Mouse (Mus musculus) cortical plate, adult 2 months (tissue): Measurements from ENCODE around the gene Fgfr2. TPM values are rescaled to one million over a fixed set of nuclear protein-coding genes. Genes with fewer than 3 reads are reported as not detected.

ENCODE experiments used
- H3K27ac ChIP-seq: fragments of 200-500 bp; 2 replicates; pipeline ENCODE4 v1.5.1; 2012; ENCODE audit warnings: low read length, control low read depth, inconsistent platforms; ENCODE audit not compliant: insufficient read depth
- H3K4me1 ChIP-seq: fragments of 200-500 bp; 2 replicates; pipeline ENCODE4 v1.6.1; 2011; ENCODE audit warnings: low read length; ENCODE audit not compliant: control insufficient read depth, insufficient read depth
- H3K4me3 ChIP-seq: fragments of 200-500 bp; 2 replicates; pipeline ENCODE4 v1.5.1; 2011; ENCODE audit warnings: mild to moderate bottlenecking, low read length, control low read depth; ENCODE audit not compliant: insufficient read depth
- CTCF ChIP-seq: fragments of 200-500 bp; IDR thresholded peaks from 2 replicates; pipeline ENCODE4 v1.5.1; 2011; ENCODE audit warnings: mild to moderate bottlenecking, control low read depth, low read length; ENCODE audit not compliant: insufficient read depth; ENCODE audit errors: extremely low read depth
- POLR2A ChIP-seq: fragments of 200-500 bp; IDR thresholded peaks from 2 replicates; pipeline ENCODE4 v1.6.1; 2011; ENCODE audit warnings: mild to moderate bottlenecking, low read length, control low read depth; ENCODE audit not compliant: insufficient read depth; ENCODE audit errors: extremely low read depth
- polyA plus RNA-seq: library from polyadenylated mRNA; depleted of rRNA; stranded (reverse); fragments of >200 nt; gene quantifications from 2 replicates; pipeline ENCODE4 v1.2.3, GENCODE M21; 2012

Gene Fgfr2
- polyA plus RNA-seq, 1 experiment = 50.4 TPM

DNA sequence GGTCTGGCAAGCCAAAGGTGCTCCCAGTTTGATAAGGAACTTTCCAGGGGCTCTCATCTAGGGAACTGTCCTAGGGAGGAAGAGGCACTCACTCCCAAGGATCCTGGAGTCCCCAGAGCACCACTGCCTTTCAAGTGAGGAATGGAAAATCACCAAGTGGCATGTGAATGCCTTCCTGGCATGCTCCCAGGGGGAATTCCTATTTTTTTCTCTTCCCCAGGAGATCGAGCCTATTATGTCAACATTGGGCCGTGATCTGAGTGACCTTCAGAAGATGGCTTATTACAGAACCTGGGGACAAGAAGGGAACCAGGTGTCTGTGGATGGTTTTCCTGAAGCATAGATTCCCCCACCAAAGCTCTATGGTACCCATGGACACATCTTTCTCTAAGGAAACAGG is 371.4 kb downstream of the Fgfr2 start:
- TF ChIP-seq CTCF (no peak), POLR2A (no peak)
- Histone ChIP-seq H3K4me1 (peaks cover 13% of the 10 kb centered on the region), H3K27ac (no peak overlapping the region), H3K4me3 (no peak overlapping the region)

- TF ChIP-seq CTCF = no peak
- no peak for TF ChIP-seq POLR2A
- peaks cover 7% of the 10 kb centered on the region; the same call in 1 of the 2 replicates for H3K4me1 ChIP-seq
- H3K4me3 ChIP-seq = no peak overlapping the region
- H3K27ac ChIP-seq = no peak overlapping the region
These were observed 373.6 kb downstream of the Fgfr2 start for GRCm38 (mm10) chr7:132749504-132749903.

DNA sequence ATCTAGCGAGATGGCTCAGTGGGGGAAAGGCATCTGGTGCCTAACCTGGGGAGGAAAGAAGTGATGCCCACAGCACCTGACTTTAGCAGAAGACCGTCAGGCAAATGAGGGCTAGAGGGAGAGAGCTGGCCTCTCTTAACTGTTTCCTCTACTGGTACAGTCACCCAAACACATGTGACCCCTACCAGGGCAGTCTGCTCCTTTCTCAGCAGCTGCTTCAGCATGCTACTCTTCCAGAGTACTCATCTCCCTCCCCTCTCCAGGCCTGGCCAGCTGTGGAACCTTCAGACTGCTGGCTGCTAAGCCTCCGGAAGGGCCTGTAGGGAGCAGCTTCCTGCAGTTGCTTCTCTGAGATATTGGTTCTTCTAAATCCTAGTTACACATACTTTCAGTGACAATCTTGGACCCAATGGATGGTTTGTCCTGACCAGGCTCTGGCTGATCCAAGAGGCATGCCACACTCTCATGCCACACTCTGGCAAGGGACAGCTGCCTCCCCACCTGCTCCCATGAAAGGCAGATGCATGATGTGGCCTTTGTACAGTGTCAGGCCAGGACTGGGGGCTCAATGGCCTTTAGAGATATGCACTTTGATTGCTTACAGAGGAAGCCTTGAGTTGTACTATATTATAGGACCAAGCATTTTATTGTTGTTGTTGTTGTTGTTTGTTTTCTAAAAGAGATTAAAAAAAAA is 374.9 kb downstream of the Fgfr2 start:
- TF ChIP-seq CTCF (no peak), POLR2A (no peak)
- Histone ChIP-seq H3K4me3 (no peak overlapping the region), H3K27ac (no peak overlapping the region), H3K4me1 (peaks cover 3% of the 10 kb centered on the region; the same call in 1 of the 2 replicates)

- H3K4me1 ChIP-seq = no peaks in the 10 kb centered on the region
- TF ChIP-seq POLR2A (no peak), CTCF (no peak)
- no peak overlapping the region for H3K27ac ChIP-seq
- H3K4me3 ChIP-seq = no peak overlapping the region
These were observed 376.1 kb downstream of the Fgfr2 start for GRCm38 (mm10) chr7:132747096-132747495.

DNA sequence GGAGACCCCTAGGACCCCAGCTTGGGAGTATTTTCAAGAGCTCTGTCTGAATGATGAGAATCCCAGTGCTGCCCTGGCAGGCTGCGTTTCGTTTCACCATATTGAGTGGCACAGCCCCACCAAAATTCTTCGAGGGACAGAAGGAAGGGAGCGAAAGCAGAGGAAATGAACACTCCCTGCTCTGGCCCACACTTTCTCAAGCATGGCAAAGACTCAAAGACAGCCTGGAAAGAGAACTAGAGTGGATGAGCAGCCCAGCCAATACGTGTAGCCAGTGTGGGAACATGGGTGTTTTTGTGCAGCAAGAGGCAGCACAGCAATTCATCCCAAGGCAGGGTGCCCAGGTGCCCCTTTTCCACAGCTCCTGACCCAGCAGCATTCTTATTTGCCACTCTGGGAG is 380.2 kb downstream of the Fgfr2 start:
- H3K4me1 ChIP-seq = no peaks in the 10 kb centered on the region
- no peak overlapping the region for H3K27ac ChIP-seq
- no peak overlapping the region for H3K4me3 ChIP-seq
- TF ChIP-seq POLR2A (no peak), CTCF (no peak)

DNA sequence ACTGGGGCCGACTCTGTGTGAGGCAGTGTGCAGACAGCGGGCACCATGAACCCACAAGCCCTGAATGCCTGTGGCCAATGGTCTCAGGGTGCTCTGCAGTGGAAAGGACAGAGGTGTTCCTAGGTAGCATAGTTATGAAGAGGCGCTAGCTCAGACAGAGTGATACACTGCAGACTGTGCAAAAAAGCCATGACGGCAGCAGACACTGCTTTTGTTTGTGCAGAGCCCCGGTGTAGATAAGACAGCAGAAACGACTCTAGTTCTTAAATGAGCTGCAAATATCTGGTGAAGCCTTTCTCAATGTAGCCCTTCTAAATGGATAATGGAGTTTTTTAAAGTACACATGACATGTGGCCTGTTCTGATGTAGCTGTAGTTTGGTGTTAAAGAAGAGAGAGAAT is 383.3 kb downstream of the Fgfr2 start:
- Histone ChIP-seq H3K4me3 (no peak overlapping the region), H3K27ac (no peak overlapping the region), H3K4me1 (peaks cover 3% of the 10 kb centered on the region; the same call in 1 of the 2 replicates)
- TF ChIP-seq POLR2A = no peak
- no peak for TF ChIP-seq CTCF

GRCm38 (mm10) chr7:132738844-132739243 is 384.3 kb downstream of the Fgfr2 start:
- peaks cover 5% of the 10 kb centered on the region; the same call in 1 of the 2 replicates for H3K4me1 ChIP-seq
- no peak overlapping the region for H3K4me3 ChIP-seq
- H3K27ac ChIP-seq = no peak overlapping the region
- TF ChIP-seq CTCF (no peak), POLR2A (no peak)

DNA sequence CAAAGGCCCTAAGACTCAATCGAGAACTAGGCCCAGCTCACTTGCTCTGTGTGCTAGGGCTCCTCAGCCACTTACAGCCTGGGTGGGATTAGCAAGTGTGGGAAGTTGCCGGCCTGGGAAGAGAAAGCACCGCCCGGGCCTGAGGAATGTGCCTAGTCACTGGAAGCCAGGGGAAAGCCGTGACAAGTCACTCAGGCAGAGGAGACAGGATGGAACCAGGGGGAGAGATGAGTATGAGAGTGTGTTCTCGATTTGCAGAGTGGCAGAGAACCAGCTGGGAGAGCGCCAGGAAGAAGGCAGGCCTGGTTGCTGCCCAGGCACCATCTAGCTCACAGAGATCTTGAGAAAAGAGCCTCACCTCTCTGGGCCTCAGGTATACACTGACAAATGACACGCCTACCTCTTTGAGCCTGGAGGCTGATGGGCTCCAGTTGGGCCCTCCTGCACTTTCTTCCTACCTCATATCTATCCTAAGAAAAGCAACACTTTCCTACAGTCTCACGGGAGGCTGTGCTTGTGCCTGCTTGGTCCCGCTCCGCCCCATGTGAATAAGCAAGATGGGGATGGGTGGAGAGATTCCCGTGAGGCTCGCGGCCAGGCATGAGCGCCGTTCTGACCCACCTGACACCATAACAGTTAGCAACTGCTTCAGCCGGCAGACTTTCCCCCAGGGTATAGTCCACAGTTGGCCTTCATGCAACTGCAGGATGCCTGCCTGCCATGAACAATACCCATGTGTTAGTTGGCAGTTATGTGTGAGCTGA is 386.9 kb downstream of the Fgfr2 start:
- H3K27ac ChIP-seq = peak overlapping the region; percentile 17; the same call in 1 of the 2 replicates
- H3K4me1 ChIP-seq = peaks cover 10% of the 10 kb centered on the region
- TF ChIP-seq POLR2A = no peak
- TF ChIP-seq CTCF = no peak
- H3K4me3 ChIP-seq = no peak overlapping the region

- Histone ChIP-seq H3K27ac (peak overlapping the region; percentile 24; the same call in 1 of the 2 replicates), H3K4me3 (no peak overlapping the region), H3K4me1 (peaks cover 13% of the 10 kb centered on the region)
- no peak for TF ChIP-seq CTCF
- no peak for TF ChIP-seq POLR2A
These were observed 388.0 kb downstream of the Fgfr2 start for GRCm38 (mm10) chr7:132735145-132735544.
